Mouse (Mus musculus) limb, embryonic 11.5 days (tissue): ENCODE measurements at regions not wholly inside any gene's neighbourhood (a gene's known extent, or its start where the extent isn't known, plus 50 kb on each side); places are given as distances from the start of the nearest gene placed in this dataset.

ENCODE experiments used
- ATAC-seq: fragments of 200-750 bp; cut with Nextera tagmentation; 2 replicates; pipeline ENCODE4 v1.8.0; 2017; ENCODE audit warnings: low read depth; ENCODE audit not compliant: insufficient number of reproducible peaks, low FRiP score, low TSS enrichment
- DNase-seq: peaks from one replicate; pipeline ENCODE4 v3.0.0-alpha.2; 2015; ENCODE audit warnings: low spot score
- H3K27ac ChIP-seq: fragments of 300-500 bp; sonication (generic); replicated peaks from 2 replicates; pipeline ENCODE4 v1.5.1; 2014; ENCODE audit warnings: low read depth, mild to moderate bottlenecking, low read length
- H3K27me3 ChIP-seq: fragments of 300-500 bp; sonication (generic); 2 replicates; pipeline ENCODE4 v1.6.1; 2014; ENCODE audit warnings: mild to moderate bottlenecking, low read length, mixed read lengths; ENCODE audit not compliant: control insufficient read depth, insufficient read depth
- H3K36me3 ChIP-seq: fragments of 300-500 bp; sonication (generic); 2 replicates; pipeline ENCODE4 v1.6.1; 2014; ENCODE audit warnings: mild to moderate bottlenecking, low read length, moderate library complexity, mixed read lengths; ENCODE audit not compliant: control insufficient read depth, insufficient read depth
- H3K4me1 ChIP-seq: fragments of 300-500 bp; sonication (generic); 2 replicates; pipeline ENCODE4 v1.6.1; 2014; ENCODE audit warnings: low read length, mixed read lengths; ENCODE audit not compliant: control insufficient read depth, insufficient read depth
- H3K4me2 ChIP-seq: fragments of 300-500 bp; sonication (generic); 2 replicates; pipeline ENCODE4 v1.6.1; 2014; ENCODE audit warnings: low read depth, mild to moderate bottlenecking, moderate library complexity; ENCODE audit not compliant: severe bottlenecking
- H3K4me3 ChIP-seq: fragments of 300-500 bp; sonication (generic); 2 replicates; pipeline ENCODE4 v1.5.1; 2014; ENCODE audit warnings: low read depth, low read length
- H3K9ac ChIP-seq: fragments of 300-500 bp; sonication (generic); 2 replicates; pipeline ENCODE4 v1.6.1; 2014; ENCODE audit warnings: mild to moderate bottlenecking, low read length
- H3K9me3 ChIP-seq: fragments of 300-500 bp; sonication (generic); 2 replicates; pipeline ENCODE4 v1.6.1; 2016; ENCODE audit warnings: low read length; ENCODE audit not compliant: control insufficient read depth
- WGBS: fragments of 180-500 bp; shearing (Covaris S2); extraction: QIAGEN DNeasy Blood & Tissue Kit; methylation state at CpG from one replicate; pipeline ENCODE4 v1.1.7; 2014; 5-methylcytosine and 5-hydroxymethylcytosine counted together

GRCm38 (mm10) chr7:95991250-95992032 is 179.6 kb upstream of the Tenm4 start:
- H3K4me3 ChIP-seq, result no peak overlapping the region
- H3K36me3 ChIP-seq, result no peaks in the 10 kb centered on the region
- no peaks in the 10 kb centered on the region for H3K27me3 ChIP-seq
- no peak for DNase-seq
- no peak for ATAC-seq
- H3K27ac ChIP-seq, result no peak overlapping the region
- H3K4me1 ChIP-seq, result no peaks in the 10 kb centered on the region
- H3K9me3 ChIP-seq, result no peaks in the 10 kb centered on the region
- H3K9ac ChIP-seq, result no peak overlapping the region
- H3K4me2 ChIP-seq, result no peak overlapping the region
- WGBS, result 64% methylated on average over 10 of the region's 10 CpGs

GRCm38 (mm10) chr7:95992033-95992516 is 179.0 kb upstream of the Tenm4 start:
- H3K27ac ChIP-seq, result no peak overlapping the region
- 85% methylated on average over 3 of the region's 3 CpGs for WGBS
- no peaks in the 10 kb centered on the region for H3K27me3 ChIP-seq
- no peaks in the 10 kb centered on the region for H3K9me3 ChIP-seq
- DNase-seq (no peak), ATAC-seq (no peak)
- H3K9ac ChIP-seq, result no peak overlapping the region
- H3K4me2 ChIP-seq, result no peak overlapping the region
- H3K4me1 ChIP-seq, result no peaks in the 10 kb centered on the region
- H3K36me3 ChIP-seq, result no peaks in the 10 kb centered on the region
- no peak overlapping the region for H3K4me3 ChIP-seq

- Histone ChIP-seq H3K4me2 (no peak overlapping the region), H3K27me3 (no peaks in the 10 kb centered on the region), H3K36me3 (no peaks in the 10 kb centered on the region), H3K4me3 (no peak overlapping the region), H3K9me3 (no peaks in the 10 kb centered on the region), H3K4me1 (no peaks in the 10 kb centered on the region), H3K27ac (no peak overlapping the region), H3K9ac (no peak overlapping the region)
- no peak for DNase-seq
- 89% methylated on average over 3 of the region's 3 CpGs for WGBS
- no peak for ATAC-seq
These were observed 178.5 kb upstream of the Tenm4 start for GRCm38 (mm10) chr7:95992521-95992920.

GRCm38 (mm10) chr7:95997190-95997589 is 173.9 kb upstream of the Tenm4 start:
- 60% methylated on average over 3 of the region's 3 CpGs for WGBS
- no peak overlapping the region for H3K27ac ChIP-seq
- ATAC-seq (no peak), DNase-seq (no peak)
- H3K9ac ChIP-seq, result no peak overlapping the region
- no peak overlapping the region for H3K4me3 ChIP-seq
- no peaks in the 10 kb centered on the region for H3K4me1 ChIP-seq
- no peaks in the 10 kb centered on the region for H3K36me3 ChIP-seq
- no peaks in the 10 kb centered on the region for H3K9me3 ChIP-seq
- H3K27me3 ChIP-seq, result no peaks in the 10 kb centered on the region
- H3K4me2 ChIP-seq, result no peak overlapping the region

- Histone ChIP-seq H3K27me3 (no peaks in the 10 kb centered on the region), H3K36me3 (no peaks in the 10 kb centered on the region), H3K27ac (no peak overlapping the region), H3K9me3 (no peaks in the 10 kb centered on the region), H3K4me2 (no peak overlapping the region), H3K9ac (no peak overlapping the region), H3K4me3 (no peak overlapping the region), H3K4me1 (no peaks in the 10 kb centered on the region)
- ATAC-seq, result no peak
- DNase-seq, result no peak
- 71% methylated on average over 4 of the region's 4 CpGs for WGBS
These were observed 171.9 kb upstream of the Tenm4 start for GRCm38 (mm10) chr7:95999189-95999588.

- Histone ChIP-seq H3K4me1 (no peaks in the 10 kb centered on the region), H3K4me3 (no peak overlapping the region), H3K36me3 (no peaks in the 10 kb centered on the region), H3K4me2 (no peak overlapping the region), H3K9ac (no peak overlapping the region), H3K9me3 (no peaks in the 10 kb centered on the region), H3K27me3 (no peaks in the 10 kb centered on the region), H3K27ac (no peak overlapping the region)
- ATAC-seq (no peak), DNase-seq (no peak)
- WGBS, result 72% methylated on average over 5 of the region's 5 CpGs
These were observed 168.6 kb upstream of the Tenm4 start for GRCm38 (mm10) chr7:96002401-96002800.

- H3K4me2 ChIP-seq, result no peak overlapping the region
- H3K27me3 ChIP-seq, result no peaks in the 10 kb centered on the region
- no peak overlapping the region for H3K4me3 ChIP-seq
- no peaks in the 10 kb centered on the region for H3K4me1 ChIP-seq
- H3K9me3 ChIP-seq, result no peaks in the 10 kb centered on the region
- no peak overlapping the region for H3K27ac ChIP-seq
- no peaks in the 10 kb centered on the region for H3K36me3 ChIP-seq
- WGBS, result 87% methylated on average over 2 of the region's 2 CpGs
- H3K9ac ChIP-seq, result no peak overlapping the region
- ATAC-seq (no peak), DNase-seq (no peak)
These were observed 164.7 kb upstream of the Tenm4 start for GRCm38 (mm10) chr7:96006299-96006698.

GRCm38 (mm10) chr7:96013008-96013407 is 158.0 kb upstream of the Tenm4 start:
- Histone ChIP-seq H3K27ac (no peak overlapping the region), H3K4me3 (no peak overlapping the region), H3K27me3 (no peaks in the 10 kb centered on the region), H3K9ac (no peak overlapping the region), H3K4me2 (no peak overlapping the region), H3K9me3 (no peaks in the 10 kb centered on the region), H3K36me3 (no peaks in the 10 kb centered on the region), H3K4me1 (no peaks in the 10 kb centered on the region)
- 84% methylated on average over 5 of the region's 5 CpGs for WGBS
- no peak for ATAC-seq
- no peak for DNase-seq
